Mouse (Mus musculus): ENCODE results near the gene Fam53a. TPM values are rescaled to one million over a fixed set of nuclear protein-coding genes. Genes with fewer than 3 reads are reported as not detected.

Fam53a gene
- polyA plus RNA-seq, 1 experiment from 2014 or later: 45.3 TPM

DNA sequence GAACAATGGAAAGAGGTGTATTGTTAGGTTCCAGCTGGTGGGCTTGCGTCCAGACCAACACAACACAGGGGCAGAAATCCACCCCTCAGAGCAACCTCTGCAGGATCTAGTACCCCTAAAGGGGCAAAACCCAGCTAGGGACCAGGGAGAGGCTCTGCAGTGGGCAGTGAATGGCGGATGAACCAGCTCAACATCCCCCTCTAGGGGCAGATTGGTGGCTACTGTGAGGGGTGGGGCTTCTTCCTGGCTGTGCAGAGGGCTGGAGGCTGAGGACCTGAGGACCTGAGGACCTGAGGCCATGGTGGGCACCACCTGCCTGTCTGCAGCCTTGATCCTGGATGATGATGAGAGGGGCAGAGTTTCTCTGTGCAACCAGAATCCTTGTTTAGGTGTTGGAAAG lies 35.8 kb downstream of the Fam53a start:
- Histone ChIP-seq H3K27ac (no peak overlapping the region), H3K27me3 (no peaks in the 10 kb centered on the region), H3K4me2 (no peak overlapping the region), H3K9me3 (replicated peaks) (no peaks in the 10 kb centered on the region), H3K4me1 (replicated peaks) (no peaks in the 10 kb centered on the region), H3K4me3 (no peak overlapping the region), H3K9ac (no peak overlapping the region), H3K36me3 (no peaks in the 10 kb centered on the region)
- WGBS: 48% methylated on average over 2 of the region's 2 CpGs
- ATAC-seq (replicated peaks; ENCODE audit: insufficient number of reproducible peaks, insufficient read depth, low FRiP score, low read depth): no peak

DNA sequence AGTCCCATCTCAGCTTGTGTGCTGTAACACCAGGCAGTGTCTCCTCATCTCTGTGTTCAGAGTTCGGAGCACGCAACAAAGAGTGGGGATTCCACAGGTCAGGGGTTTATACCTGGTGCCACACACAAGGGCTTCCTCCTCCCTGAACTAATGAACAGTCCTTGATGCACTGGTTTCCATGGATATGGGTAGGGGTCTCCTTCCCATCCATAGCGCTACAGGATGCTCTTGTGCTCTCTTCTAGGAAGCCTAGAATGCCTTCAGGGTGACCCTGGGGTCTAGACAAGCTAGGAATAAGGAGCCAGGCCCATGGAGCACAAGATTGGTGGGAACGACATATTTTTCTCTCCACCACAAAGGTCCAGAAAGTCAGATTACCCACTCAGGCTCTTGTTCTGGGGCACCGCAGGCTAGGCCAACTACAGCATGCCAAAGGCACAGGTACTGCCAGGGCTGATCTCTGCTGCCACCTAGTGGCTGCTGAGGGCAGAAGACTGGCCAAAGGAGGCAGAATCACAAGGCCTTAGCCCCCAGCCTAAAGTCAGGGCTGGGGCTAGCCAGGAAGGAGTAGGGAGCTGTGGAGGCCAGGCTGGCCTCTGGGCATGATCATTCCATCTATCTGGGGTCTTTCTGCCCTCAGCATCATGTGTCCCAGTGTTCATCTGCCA lies 40.1 kb downstream of the Fam53a start:
- Histone ChIP-seq H3K27ac (no peak overlapping the region), H3K9ac (no peak overlapping the region), H3K4me2 (no peak overlapping the region), H3K36me3 (no peaks in the 10 kb centered on the region), H3K9me3 (replicated peaks) (no peaks in the 10 kb centered on the region), H3K4me1 (replicated peaks) (no peaks in the 10 kb centered on the region), H3K27me3 (no peaks in the 10 kb centered on the region), H3K4me3 (no peak overlapping the region)
- ATAC-seq (replicated peaks; ENCODE audit: insufficient number of reproducible peaks, insufficient read depth, low FRiP score, low read depth): no peak
- 60% methylated on average over 5 of the region's 5 CpGs for WGBS

DNA sequence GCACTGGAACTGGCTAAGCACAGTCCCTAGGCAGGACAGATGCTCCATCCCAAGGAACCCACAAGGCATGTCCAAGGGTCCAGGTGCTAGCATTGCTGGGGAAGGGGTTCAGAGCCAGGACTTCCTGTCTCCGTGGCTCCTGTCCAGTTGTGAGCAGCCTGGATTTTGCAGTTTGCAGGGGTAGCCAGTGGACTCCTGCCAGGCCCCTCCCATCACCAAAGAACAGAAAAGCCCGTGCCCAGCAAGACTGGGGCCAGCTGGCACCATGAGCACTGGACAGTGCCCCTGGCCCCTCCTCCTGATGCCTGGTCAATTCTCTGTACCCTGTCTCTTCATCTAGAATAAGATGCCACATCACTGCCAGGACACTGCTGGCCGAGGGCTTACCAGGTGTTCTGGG lies 41.4 kb downstream of the Fam53a start:
- WGBS: 60% methylated on average over 3 of the region's 3 CpGs
- no peak overlapping the region for H3K27ac ChIP-seq
- H3K4me2 ChIP-seq: no peak overlapping the region
- no peaks in the 10 kb centered on the region for H3K27me3 ChIP-seq
- H3K9me3 ChIP-seq (replicated peaks): no peaks in the 10 kb centered on the region
- no peaks in the 10 kb centered on the region for H3K4me1 ChIP-seq (replicated peaks)
- H3K4me3 ChIP-seq: no peak overlapping the region
- no peaks in the 10 kb centered on the region for H3K36me3 ChIP-seq
- no peak overlapping the region for H3K9ac ChIP-seq
- ATAC-seq (replicated peaks; ENCODE audit: insufficient number of reproducible peaks, insufficient read depth, low FRiP score, low read depth): no peak

DNA sequence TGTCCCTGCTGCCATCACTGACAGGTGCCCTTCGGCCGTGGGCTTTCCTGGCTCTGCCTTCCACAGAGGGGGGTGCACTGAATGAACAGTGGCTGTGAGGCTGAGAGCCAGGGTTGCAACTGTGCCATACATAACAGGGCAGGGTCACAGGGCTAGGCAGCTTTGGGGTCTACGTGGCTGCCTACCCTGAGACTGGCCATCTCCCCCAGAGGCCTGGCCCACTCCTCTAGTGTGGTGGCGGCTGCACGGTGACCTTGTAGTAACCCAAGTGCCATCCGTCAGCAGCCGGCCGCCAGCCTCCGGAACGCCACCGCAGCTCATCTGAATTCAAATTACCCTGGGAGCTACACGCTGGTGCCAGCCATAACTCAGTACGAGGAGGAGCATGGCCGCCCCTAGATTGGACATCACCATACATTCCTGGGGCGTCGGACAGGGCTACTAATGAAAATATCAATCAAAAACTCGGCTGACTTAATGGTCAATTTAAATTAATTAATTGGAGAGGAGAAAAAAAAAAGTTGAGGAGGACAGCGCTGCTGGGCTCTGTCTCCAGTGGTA lies 41.9 kb downstream of the Fam53a start:
- Histone ChIP-seq H3K27ac (no peak overlapping the region), H3K4me2 (no peak overlapping the region), H3K9me3 (replicated peaks) (no peaks in the 10 kb centered on the region), H3K4me3 (no peak overlapping the region), H3K4me1 (replicated peaks) (no peaks in the 10 kb centered on the region), H3K27me3 (no peaks in the 10 kb centered on the region), H3K9ac (no peak overlapping the region), H3K36me3 (no peaks in the 10 kb centered on the region)
- ATAC-seq (replicated peaks; ENCODE audit: insufficient number of reproducible peaks, insufficient read depth, low FRiP score, low read depth): no peak
- WGBS: 75% methylated on average over 18 of the region's 18 CpGs

DNA sequence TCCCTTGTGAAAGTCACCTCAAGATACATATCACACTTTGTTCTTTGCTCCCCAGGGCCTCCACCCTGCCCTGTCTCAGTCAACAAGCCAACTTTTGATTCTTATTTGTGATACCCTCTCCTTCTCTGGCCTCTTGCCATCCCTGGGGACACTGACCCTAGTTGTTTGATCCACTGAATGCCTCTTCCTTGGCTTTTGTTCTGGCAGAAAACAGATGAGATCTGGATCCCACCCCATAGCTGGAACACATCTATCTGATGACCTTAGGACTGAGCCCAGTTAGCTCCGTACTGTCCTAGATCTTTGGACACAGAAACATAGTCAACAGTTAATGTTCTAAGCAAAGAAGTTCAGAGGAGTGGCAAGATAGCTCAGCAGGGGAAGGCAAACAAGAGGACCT lies 49.1 kb downstream of the Fam53a start:
- Histone ChIP-seq H3K27ac (no peak overlapping the region), H3K4me1 (replicated peaks) (no peaks in the 10 kb centered on the region), H3K9me3 (replicated peaks) (no peaks in the 10 kb centered on the region), H3K27me3 (no peaks in the 10 kb centered on the region), H3K4me2 (no peak overlapping the region), H3K9ac (no peak overlapping the region), H3K36me3 (no peaks in the 10 kb centered on the region), H3K4me3 (no peak overlapping the region)
- ATAC-seq (replicated peaks; ENCODE audit: insufficient number of reproducible peaks, insufficient read depth, low FRiP score, low read depth): no peak
- WGBS: 78% methylated on average over 1 of the region's 1 CpGs

DNA sequence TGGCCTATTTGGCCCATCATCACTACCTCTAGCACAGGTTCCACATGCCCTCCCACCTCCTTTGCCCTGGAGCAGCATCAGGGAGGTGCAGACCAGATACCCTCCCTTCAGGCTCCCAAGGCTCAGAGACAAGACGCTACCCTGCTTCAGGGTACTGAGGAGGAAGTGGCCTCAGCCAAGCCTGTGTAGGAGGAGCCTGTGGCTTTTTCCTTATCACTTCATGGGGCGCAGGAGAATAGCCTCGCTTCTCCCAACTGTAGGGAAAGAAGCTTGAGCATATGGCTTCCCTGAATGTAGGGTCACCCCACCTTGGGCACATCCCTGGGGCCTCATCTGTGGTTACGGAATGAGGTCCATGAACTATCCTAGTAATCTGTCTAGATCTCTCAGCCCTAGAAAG lies 55.2 kb downstream of the Fam53a start:
- no peak overlapping the region for H3K4me2 ChIP-seq
- no peaks in the 10 kb centered on the region for H3K4me1 ChIP-seq (replicated peaks)
- ATAC-seq (replicated peaks; ENCODE audit: insufficient number of reproducible peaks, insufficient read depth, low FRiP score, low read depth): no peak
- WGBS: 59% methylated on average over 4 of the region's 4 CpGs
- H3K9ac ChIP-seq: no peak overlapping the region
- no peak overlapping the region for H3K27ac ChIP-seq
- H3K4me3 ChIP-seq: no peak overlapping the region
- no peaks in the 10 kb centered on the region for H3K9me3 ChIP-seq (replicated peaks)
- no peaks in the 10 kb centered on the region for H3K36me3 ChIP-seq
- H3K27me3 ChIP-seq: no peaks in the 10 kb centered on the region

DNA sequence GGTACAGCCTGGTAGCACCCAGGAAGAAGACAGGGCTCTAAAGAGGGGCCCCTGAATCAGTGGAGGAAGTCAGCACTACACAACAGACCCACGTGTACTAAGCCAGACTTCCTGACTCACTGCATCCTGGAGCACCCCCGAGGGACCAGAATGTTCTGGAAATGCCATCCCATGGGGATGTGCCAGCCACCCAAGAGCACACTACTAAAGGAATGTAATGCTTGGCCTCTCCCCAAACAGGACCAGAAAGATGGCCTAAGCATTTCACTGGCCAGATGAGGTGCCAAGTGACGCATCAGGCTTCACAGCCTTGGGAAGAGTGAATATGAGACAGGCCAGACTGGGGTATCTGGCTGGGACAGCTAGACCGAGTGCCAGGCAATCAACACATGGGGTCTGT lies 63.5 kb downstream of the Fam53a start:
- Histone ChIP-seq H3K9ac (no peak overlapping the region), H3K36me3 (no peaks in the 10 kb centered on the region), H3K4me2 (no peak overlapping the region), H3K4me3 (no peak overlapping the region), H3K27ac (no peak overlapping the region), H3K9me3 (replicated peaks) (no peaks in the 10 kb centered on the region), H3K4me1 (replicated peaks) (no peaks in the 10 kb centered on the region), H3K27me3 (0 out of 2 replicates have a peak, but pooled peaks cover 4% of the 10 kb centered on the region)
- ATAC-seq (replicated peaks; ENCODE audit: insufficient number of reproducible peaks, insufficient read depth, low FRiP score, low read depth): no peak
- 65% methylated on average over 4 of the region's 4 CpGs for WGBS

DNA sequence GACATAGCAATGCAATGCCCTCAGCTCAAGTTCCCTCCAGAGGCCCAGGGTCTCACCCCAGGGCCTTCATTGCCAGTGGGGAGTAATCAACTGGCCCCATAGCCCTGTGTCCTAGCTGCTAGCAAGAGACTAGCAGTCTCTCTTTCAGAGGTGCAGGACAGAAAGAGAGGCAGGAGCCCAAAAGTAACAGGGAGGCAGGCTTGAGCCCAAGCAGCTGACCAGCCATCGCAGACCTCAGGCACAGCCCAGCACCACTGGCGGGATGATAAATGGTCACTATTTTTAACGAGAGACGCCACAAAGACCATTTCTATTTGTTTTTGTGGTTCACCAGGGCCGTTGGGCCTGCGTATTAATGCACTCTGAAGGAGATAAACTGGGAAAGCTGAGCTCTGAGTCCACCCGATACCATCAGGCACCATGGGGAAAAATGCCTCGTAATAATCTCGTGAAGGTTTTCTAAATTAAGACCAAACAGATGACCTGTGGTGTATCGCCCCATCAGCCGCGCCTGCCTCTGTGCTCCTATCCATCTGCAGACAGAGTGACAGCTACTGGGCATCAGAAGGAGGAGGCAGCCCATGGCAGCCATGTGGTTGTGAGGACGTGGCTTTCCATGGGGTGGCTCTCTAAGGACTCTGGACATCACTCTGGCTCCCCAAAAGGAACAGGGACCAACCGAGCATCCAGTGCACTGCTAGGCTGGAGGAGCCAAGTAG lies 73.0 kb downstream of the Fam53a start:
- no peak for ATAC-seq (replicated peaks; ENCODE audit: insufficient number of reproducible peaks, insufficient read depth, low FRiP score, low read depth)
- Histone ChIP-seq H3K9me3 (replicated peaks) (no peaks in the 10 kb centered on the region), H3K4me2 (no peak overlapping the region), H3K4me1 (replicated peaks) (no peaks in the 10 kb centered on the region; the same call in 1 of the 2 replicates), H3K27ac (no peak overlapping the region), H3K36me3 (no peaks in the 10 kb centered on the region), H3K9ac (no peak overlapping the region), H3K4me3 (no peak overlapping the region), H3K27me3 (no peaks in the 10 kb centered on the region; the same call in 1 of the 2 replicates)
- WGBS: 45% methylated on average over 14 of the region's 14 CpGs

Other genes starting within 250 kb of the Fam53a start
- gene Nkx1-1, start 195.7 kb downstream of the Fam53a start, polyA plus RNA-seq (2015; fragmentation: Nextera tagmentation; extraction: Ambion mirVana): not detected in 2 replicates
- gene Gm9903, start 290 bp upstream of the Fam53a start, polyA plus RNA-seq (2015; fragmentation: Nextera tagmentation; extraction: Ambion mirVana): 0.74 and 1.0 TPM in 2 replicates
- 99.3 and 113 TPM in 2 replicates for gene Slbp, start 22.9 kb upstream of the Fam53a start, polyA plus RNA-seq (2015; fragmentation: Nextera tagmentation; extraction: Ambion mirVana)
- 107 and 117 TPM in 2 replicates for gene Tacc3, start 28.5 kb upstream of the Fam53a start, polyA plus RNA-seq (2015; fragmentation: Nextera tagmentation; extraction: Ambion mirVana)
- 29.5 and 37.6 TPM in 2 replicates for gene Tmem129, start 28.8 kb upstream of the Fam53a start, polyA plus RNA-seq (2015; fragmentation: Nextera tagmentation; extraction: Ambion mirVana)
- 4.0 and 9.1 TPM in 2 replicates for gene Fgfr3, start 92.0 kb upstream of the Fam53a start, polyA plus RNA-seq (2015; fragmentation: Nextera tagmentation; extraction: Ambion mirVana)
- 40.5 and 49.5 TPM in 2 replicates for gene Letm1, start 153.2 kb upstream of the Fam53a start, polyA plus RNA-seq (2015; fragmentation: Nextera tagmentation; extraction: Ambion mirVana)
- 25.3 and 28.3 TPM in 2 replicates for gene Nsd2, start 191.1 kb upstream of the Fam53a start, polyA plus RNA-seq (2015; fragmentation: Nextera tagmentation; extraction: Ambion mirVana)

Data from heart, embryonic 15.5 days (tissue).